Mouse (Mus musculus): ENCODE results near the gene Kif3c.
"Not testable (repeated sequence)": the region's sequence is repeated elsewhere in the genome, so short reads cannot be mapped to it uniquely, and the experiment has no call there.

The Kif3c gene

DNA sequence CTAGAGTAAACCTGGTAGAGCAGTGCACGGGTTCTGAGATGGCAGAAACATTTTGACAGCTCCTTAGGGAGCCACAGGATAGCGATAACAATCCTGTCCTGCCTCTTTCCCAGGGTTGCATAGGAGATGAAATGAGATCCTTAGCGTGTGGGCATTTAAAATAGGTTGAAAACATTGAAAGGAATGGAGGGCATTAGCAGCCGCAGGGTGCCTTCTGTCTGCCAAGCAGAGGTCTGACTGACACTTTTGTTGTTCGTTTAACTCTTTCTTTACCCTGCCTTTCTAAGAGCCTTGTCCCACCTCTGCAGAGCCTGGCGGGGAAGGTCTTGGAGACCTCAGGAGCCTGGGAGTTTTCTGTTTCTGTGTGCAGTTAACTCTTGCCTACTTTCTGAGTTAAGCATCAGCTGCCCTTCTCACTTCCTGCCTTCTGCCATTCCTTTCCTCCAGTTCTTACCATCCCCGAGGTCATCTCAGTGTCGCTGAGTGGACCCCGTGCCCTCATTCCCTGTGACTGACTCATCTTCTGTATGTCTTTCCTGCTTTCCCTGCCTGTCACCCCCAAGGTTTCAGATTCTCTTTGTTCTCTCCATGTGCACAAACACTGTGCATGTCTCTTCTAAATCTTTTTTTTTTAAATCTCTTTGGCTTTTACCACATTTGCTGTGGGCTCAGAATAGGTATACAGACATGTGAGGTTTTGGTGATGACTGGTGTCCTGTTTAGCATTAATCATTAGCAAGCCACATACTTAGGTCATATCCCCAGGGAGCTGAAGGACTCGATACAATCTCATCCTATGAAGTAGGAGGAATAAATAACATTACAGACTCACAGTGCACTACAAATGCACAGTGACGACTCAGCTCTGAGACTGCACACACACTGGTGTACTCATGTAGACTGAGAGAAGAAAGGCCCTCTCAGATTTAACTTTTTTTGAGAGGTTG is 6.3 kb downstream of the Kif3c start:
- DNase-seq, result no peak

DNA sequence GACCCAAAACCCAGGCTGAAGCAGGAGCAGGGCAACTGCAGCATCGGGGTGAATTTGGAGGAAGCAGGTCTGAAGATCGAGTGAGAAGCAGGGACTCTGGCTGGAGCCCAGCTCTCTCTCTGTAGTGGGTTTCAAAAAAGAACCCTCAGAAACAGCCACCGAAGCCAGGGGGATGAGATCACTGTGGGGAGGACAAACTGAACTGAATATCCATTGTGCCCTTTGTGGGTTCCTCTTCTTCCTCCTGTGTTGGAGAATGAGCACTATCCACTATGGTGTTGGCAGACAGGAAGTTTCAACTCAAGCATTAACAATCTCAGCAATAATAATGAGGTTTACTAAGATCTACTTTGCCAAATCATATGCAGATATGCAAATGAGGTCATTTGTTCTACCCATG is 7.1 kb downstream of the Kif3c start:
- no peak for DNase-seq

DNA sequence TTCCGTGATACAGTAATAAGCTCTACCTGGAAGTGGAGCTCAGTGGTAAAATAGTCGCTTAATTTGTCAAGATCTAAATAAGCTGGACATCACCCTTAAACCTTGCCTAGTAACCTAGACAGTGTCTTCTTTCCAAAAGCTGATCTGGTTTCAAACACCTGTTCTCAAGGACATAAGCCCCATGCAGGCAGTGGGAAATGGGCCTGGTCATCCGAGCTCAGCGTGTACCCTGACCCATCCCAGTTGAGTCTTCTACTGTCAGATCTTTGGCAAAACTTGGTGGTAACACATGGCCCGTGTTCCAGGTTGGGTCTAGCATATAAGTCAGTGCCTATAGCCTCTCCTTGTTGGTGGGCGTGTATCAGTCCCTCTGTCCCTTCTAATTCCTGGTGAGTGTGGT is 8.6 kb downstream of the Kif3c start:
- no peak for DNase-seq

DNA sequence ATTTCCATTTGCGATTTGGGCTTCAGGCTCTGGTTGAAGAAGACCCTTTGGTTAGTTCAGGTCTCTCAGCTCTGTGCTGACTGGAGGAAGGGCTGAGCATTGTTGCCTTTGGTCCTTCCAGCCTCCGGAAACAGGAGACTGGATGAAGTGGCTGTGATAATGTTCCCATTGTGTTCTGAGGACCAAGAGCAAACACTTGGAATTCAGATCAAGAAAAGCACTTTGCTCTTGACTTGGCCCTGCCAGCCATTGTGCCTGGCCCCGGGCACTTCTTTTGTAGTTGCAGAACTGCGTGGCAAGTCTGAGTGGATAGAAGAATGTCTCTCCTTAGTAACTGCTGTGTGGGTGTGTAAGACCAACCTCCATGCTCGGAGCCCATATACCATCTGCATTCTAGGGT is 9.6 kb downstream of the Kif3c start:
- DNase-seq, result no peak

GRCm38 (mm10) chr12:3377190-3377589 is 12.3 kb downstream of the Kif3c start:
- no peak for DNase-seq

- no peak for DNase-seq
Measured at GRCm38 (mm10) chr12:3377755-3378154, 12.8 kb downstream of the Kif3c start.

DNA sequence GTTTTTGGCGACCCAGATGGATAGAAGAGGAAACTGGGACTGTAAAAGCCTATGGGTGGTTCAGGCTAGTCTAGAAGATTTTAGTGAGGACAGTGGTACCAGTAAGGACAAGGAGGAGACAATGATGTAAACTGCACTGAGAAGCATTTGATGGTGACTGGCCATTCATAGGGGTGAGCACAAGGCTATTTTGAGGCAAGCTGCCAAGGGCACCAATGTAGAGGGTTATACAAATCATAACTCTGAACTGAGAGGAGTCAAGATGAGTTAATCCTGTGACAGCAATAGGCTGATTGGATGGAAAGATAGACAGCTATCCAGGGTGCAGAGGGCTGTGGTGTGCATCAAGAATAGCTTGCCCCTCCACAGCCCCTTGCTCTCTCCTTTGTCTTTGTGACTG is 19.9 kb downstream of the Kif3c start:
- no peak for DNase-seq

- DNase-seq, result no peak
Measured at GRCm38 (mm10) chr12:3385271-3385670, 20.3 kb downstream of the Kif3c start.

- DNase-seq, result no peak
Measured at GRCm38 (mm10) chr12:3385940-3386339, 21.0 kb downstream of the Kif3c start.

GRCm38 (mm10) chr12:3387891-3388290 is 23.0 kb downstream of the Kif3c start:
- DNase-seq, result no peak

- no peak for DNase-seq
Measured at GRCm38 (mm10) chr12:3389394-3389793, 24.5 kb downstream of the Kif3c start.

DNA sequence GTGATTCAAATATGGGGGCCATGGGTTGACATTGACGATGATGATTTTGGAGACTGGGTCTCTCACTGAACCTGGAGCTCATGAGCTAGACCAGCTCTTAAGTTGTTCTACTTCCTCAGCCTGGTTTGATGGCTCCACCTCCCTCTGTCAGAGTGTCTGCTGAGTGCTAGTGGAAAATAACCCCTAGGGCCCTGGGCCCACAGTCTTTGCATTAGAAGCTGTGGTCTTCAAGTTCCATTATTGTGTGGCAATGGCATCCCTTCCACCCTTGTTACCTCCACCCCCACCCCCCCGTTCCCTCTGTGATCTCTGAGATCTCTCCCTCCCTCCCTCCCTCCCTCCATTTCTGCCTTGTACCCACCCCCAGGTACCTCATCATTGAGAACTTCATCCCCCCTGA is 25.1 kb downstream of the Kif3c start:
- DNase-seq, result no peak

- DNase-seq, result peak; percentile 41 to 65
Measured at GRCm38 (mm10) chr12:3390577-3391262, 25.8 kb downstream of the Kif3c start.

- DNase-seq, result no peak
Measured at GRCm38 (mm10) chr12:3391276-3391675, 26.3 kb downstream of the Kif3c start.

DNA sequence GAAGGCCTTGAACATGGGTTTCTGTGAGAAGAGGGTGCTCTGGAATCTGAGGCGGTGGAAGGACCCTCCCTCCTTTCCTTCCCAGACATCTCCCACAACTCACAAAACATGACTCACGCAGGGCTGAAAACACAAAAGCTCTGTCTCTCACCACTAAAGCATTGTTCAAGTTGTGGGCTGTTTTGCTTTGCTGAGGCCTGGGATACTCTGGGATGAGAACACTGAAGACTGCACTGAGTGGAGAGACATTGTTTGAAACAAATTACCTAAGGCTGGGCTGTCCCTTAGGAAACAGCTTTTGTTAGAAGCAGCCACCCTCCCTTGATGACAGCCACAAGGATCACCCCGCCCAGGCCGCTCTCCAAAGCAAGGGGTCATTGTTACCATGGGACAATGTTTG is 28.2 kb downstream of the Kif3c start:
- no peak for DNase-seq

DNA sequence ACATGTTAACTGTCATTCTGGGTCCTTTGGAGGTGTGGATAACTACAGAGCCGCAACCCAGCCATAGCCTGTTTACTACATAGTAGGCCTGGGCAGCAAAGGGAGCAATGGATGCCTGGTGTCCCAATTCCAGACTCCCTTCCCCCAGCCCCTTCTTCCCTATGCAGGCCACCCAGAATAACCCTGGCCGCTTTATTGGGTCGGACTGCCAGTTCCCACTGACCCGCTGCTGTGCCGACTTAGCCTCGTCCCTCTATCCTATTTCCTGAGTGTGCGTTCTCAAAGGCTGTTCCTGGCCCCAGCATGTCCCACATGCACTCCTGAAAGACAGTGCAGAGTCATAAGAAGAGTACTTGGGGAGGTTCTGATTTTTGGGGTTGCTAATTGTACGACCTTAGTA is 32.0 kb downstream of the Kif3c start:
- DNase-seq, result no peak

GRCm38 (mm10) chr12:3405662-3406061 is 40.7 kb downstream of the Kif3c start:
- DNase-seq, result not testable (repeated sequence)

DNA sequence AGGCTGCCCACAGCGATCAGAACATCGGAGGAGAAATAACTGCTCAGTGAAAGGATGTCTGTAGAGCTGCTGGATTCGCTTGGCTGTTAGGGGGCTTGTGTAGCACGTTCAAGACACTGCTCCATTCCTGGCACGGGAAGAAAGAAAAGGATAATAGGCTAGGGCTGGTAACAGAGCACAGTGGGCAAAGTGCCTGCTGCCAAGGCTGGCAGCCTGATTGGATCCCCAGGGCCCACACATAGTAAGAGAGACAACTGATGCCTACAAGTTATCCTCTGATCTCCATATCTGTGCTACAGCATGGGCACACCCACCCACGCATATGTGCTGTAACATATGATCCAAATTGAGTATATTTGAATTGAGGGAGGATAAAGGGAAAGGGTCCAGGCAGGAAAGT is 41.7 kb downstream of the Kif3c start:
- no peak for DNase-seq

- no peak for DNase-seq
Measured at GRCm38 (mm10) chr12:3414956-3415355, 50.0 kb downstream of the Kif3c start.

- no peak for DNase-seq
Measured at GRCm38 (mm10) chr12:3418761-3419160, 53.8 kb downstream of the Kif3c start.

DNA sequence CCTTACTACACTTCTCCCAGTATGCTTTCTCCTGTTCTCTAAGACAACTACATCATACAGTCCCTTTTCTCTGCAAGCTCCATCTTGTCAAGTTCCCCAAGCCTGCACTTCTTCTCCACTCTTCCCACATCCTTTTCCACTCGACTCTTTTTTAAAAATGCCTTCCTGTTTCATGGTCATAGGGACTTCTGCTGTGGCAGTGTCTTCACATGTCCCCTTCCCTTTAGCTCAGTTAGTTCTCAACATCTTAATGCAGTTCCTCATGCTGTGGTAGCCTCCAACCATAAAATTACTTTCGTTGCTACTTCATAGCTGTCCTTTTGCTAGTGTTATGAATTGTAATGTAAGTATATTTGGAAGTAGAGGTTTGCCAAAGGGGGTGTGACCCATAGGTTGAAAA is 55.6 kb downstream of the Kif3c start:
- DNase-seq, result no peak

DNA sequence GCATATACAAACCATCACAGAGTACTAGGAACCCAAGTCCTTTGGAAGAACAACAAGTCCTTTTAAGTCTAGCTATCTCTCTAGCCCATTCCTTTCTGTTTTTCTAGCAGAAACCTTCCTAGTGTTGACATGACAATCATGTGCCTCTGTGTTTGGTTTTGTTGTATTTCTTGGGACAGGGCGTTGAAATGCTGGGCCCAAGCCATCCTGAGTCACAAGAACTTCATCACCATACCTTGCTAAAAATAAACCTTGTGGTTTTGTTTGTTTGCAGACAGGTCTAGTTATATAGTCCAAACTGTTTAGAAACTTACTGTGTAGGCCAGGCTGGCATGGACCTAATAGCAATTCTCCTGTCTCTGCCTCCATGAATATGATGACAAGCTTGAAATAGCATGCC is 57.9 kb downstream of the Kif3c start:
- no peak for DNase-seq

DNA sequence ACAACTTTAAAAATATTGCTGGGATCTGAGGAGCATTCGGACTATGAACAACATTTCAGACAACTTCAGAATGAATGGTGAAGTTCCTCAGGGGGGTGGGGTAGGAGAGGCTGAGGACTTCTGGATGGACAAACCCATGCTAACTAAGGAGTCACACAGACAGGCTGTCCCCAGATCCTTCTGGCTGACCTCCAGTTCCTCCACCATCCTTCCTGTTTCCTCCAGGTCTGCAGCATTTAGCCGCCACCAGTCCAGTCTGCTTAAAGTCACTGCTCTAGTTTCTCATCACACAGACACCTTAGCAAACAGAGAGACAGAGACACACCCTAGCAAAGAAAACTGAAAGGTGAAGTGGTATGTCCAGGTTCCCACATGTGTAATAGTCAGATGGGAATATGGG is 59.2 kb downstream of the Kif3c start:
- DNase-seq, result peak in 1 of 2 experiments; percentile 9

Data from kidney, adult 8-10 months (tissue).